Mouse (Mus musculus): ENCODE data around the gene Drosha. TPM values are rescaled to one million over a fixed set of nuclear protein-coding genes. Genes with fewer than 3 reads are reported as not detected.

Gene Drosha
- polyA plus RNA-seq, 1 experiment: 50.3 TPM

- H3K4me1 ChIP-seq (ENCODE audit: control insufficient read depth, insufficient read depth, low read length): no peaks in the 10 kb centered on the region
- DNase-seq: no peak
- TF ChIP-seq CTCF (IDR thresholded peaks at IDR 0.05; ENCODE audit: borderline replicate concordance, insufficient read depth, low read depth, low read length) (no peak), POLR2A (IDR thresholded peaks at IDR 0.05; ENCODE audit: borderline replicate concordance, insufficient read depth, low read length) (no peak)
- WGBS: 92% methylated on average over 4 of the region's 4 CpGs
- no peak overlapping the region for H3K27ac ChIP-seq (ENCODE audit: insufficient read depth, low read length)
- H3K27me3 ChIP-seq (ENCODE audit: control insufficient read depth, insufficient read depth, low read length): no peaks in the 10 kb centered on the region
- H3K4me3 ChIP-seq (replicated peaks; ENCODE audit: insufficient read depth, low read depth, low read length): no peak overlapping the region
These were observed 63.7 kb downstream of the Drosha start for GRCm38 (mm10) chr15:12888312-12888711.

- Histone ChIP-seq H3K27me3 (ENCODE audit: control insufficient read depth, insufficient read depth, low read length) (no peaks in the 10 kb centered on the region), H3K4me3 (replicated peaks; ENCODE audit: insufficient read depth, low read depth, low read length) (no peak overlapping the region), H3K4me1 (ENCODE audit: control insufficient read depth, insufficient read depth, low read length) (no peaks in the 10 kb centered on the region), H3K27ac (ENCODE audit: insufficient read depth, low read length) (no peak overlapping the region)
- 90% methylated on average over 11 of the region's 11 CpGs for WGBS
- no peak for DNase-seq
- TF ChIP-seq CTCF (IDR thresholded peaks at IDR 0.05; ENCODE audit: borderline replicate concordance, insufficient read depth, low read depth, low read length) (no peak), POLR2A (IDR thresholded peaks at IDR 0.05; ENCODE audit: borderline replicate concordance, insufficient read depth, low read length) (no peak)
These were observed 65.3 kb downstream of the Drosha start for GRCm38 (mm10) chr15:12889909-12890308.

- no peak overlapping the region for H3K27ac ChIP-seq (ENCODE audit: insufficient read depth, low read length)
These were observed 70.8 kb downstream of the Drosha start for GRCm38 (mm10) chr15:12895426-12895825.

GRCm38 (mm10) chr15:12896022-12897009 is 71.7 kb downstream of the Drosha start:
- WGBS: 94% methylated on average over 18 of the region's 18 CpGs
- no peak for DNase-seq
- Histone ChIP-seq H3K27me3 (ENCODE audit: control insufficient read depth, insufficient read depth, low read length) (no peaks in the 10 kb centered on the region), H3K27ac (ENCODE audit: insufficient read depth, low read length) (no peak overlapping the region), H3K4me1 (ENCODE audit: control insufficient read depth, insufficient read depth, low read length) (no peaks in the 10 kb centered on the region), H3K4me3 (replicated peaks; ENCODE audit: insufficient read depth, low read depth, low read length) (no peak overlapping the region)
- no peak for TF ChIP-seq POLR2A (IDR thresholded peaks at IDR 0.05; ENCODE audit: borderline replicate concordance, insufficient read depth, low read length)
- TF ChIP-seq CTCF (IDR thresholded peaks at IDR 0.05; ENCODE audit: borderline replicate concordance, insufficient read depth, low read depth, low read length): no peak

More at GRCm38 (mm10) chr15:12895426-12895825, 70.8 kb downstream of the Drosha start:
- Histone ChIP-seq H3K4me1 (ENCODE audit: control insufficient read depth, insufficient read depth, low read length) (no peaks in the 10 kb centered on the region), H3K4me3 (replicated peaks; ENCODE audit: insufficient read depth, low read depth, low read length) (no peak overlapping the region), H3K27me3 (ENCODE audit: control insufficient read depth, insufficient read depth, low read length) (no peaks in the 10 kb centered on the region)
- no peak for DNase-seq
- 94% methylated on average over 13 of the region's 13 CpGs for WGBS
- no peak for TF ChIP-seq CTCF (IDR thresholded peaks at IDR 0.05; ENCODE audit: borderline replicate concordance, insufficient read depth, low read depth, low read length)
- no peak for TF ChIP-seq POLR2A (IDR thresholded peaks at IDR 0.05; ENCODE audit: borderline replicate concordance, insufficient read depth, low read length)

GRCm38 (mm10) chr15:12897831-12898230 is 73.2 kb downstream of the Drosha start:
- Histone ChIP-seq H3K27me3 (ENCODE audit: control insufficient read depth, insufficient read depth, low read length) (no peaks in the 10 kb centered on the region), H3K4me3 (replicated peaks; ENCODE audit: insufficient read depth, low read depth, low read length) (no peak overlapping the region), H3K27ac (ENCODE audit: insufficient read depth, low read length) (no peak overlapping the region), H3K4me1 (ENCODE audit: control insufficient read depth, insufficient read depth, low read length) (no peaks in the 10 kb centered on the region)
- 89% methylated on average over 8 of the region's 8 CpGs for WGBS
- no peak for TF ChIP-seq CTCF (IDR thresholded peaks at IDR 0.05; ENCODE audit: borderline replicate concordance, insufficient read depth, low read depth, low read length)
- no peak for DNase-seq

GRCm38 (mm10) chr15:12900428-12901196 is 76.0 kb downstream of the Drosha start:
- WGBS: 91% methylated on average over 18 of the region's 18 CpGs
- H3K4me1 ChIP-seq (ENCODE audit: control insufficient read depth, insufficient read depth, low read length): no peaks in the 10 kb centered on the region
- no peak overlapping the region for H3K27ac ChIP-seq (ENCODE audit: insufficient read depth, low read length)
- H3K27me3 ChIP-seq (ENCODE audit: control insufficient read depth, insufficient read depth, low read length): no peaks in the 10 kb centered on the region
- DNase-seq: no peak
- TF ChIP-seq CTCF (IDR thresholded peaks at IDR 0.05; ENCODE audit: borderline replicate concordance, insufficient read depth, low read depth, low read length) (no peak), POLR2A (IDR thresholded peaks at IDR 0.05; ENCODE audit: borderline replicate concordance, insufficient read depth, low read length) (no peak)
- H3K4me3 ChIP-seq (replicated peaks; ENCODE audit: insufficient read depth, low read depth, low read length): no peak overlapping the region

- Histone ChIP-seq H3K27me3 (ENCODE audit: control insufficient read depth, insufficient read depth, low read length) (no peaks in the 10 kb centered on the region), H3K27ac (ENCODE audit: insufficient read depth, low read length) (no peak overlapping the region), H3K4me3 (replicated peaks; ENCODE audit: insufficient read depth, low read depth, low read length) (no peak overlapping the region), H3K4me1 (ENCODE audit: control insufficient read depth, insufficient read depth, low read length) (no peaks in the 10 kb centered on the region)
- DNase-seq: no peak
- 81% methylated on average over 8 of the region's 8 CpGs for WGBS
- no peak for TF ChIP-seq CTCF (IDR thresholded peaks at IDR 0.05; ENCODE audit: borderline replicate concordance, insufficient read depth, low read depth, low read length)
These were observed 76.6 kb downstream of the Drosha start for GRCm38 (mm10) chr15:12901197-12901570.
